Mouse (Mus musculus) layer of hippocampus, postnatal 36 days (tissue): ENCODE data around the gene Clmp. TPM values are rescaled to one million over a fixed set of nuclear protein-coding genes. Genes with fewer than 3 reads are reported as not detected.
"Not testable (repeated sequence)": the region's sequence is repeated elsewhere in the genome, so short reads cannot be mapped to it uniquely, and the experiment has no call there.

Experiments
- DNase-seq, 2 experiments: peaks; one replicate each; pipeline ENCODE4 v3.0.0; 2022
- total RNA-seq, 2 experiments: library from RNA; stranded (reverse); gene quantifications; 2 replicates each; pipeline ENCODE4 v1.2.3; 2021

The Clmp gene
- total RNA-seq, 2 experiments from 2014 or later: 24.6 to 33.8 TPM

GRCm38 (mm10) chr9:40780111-40780510 is 94.3 kb downstream of the Clmp start:
- no peak for DNase-seq

- no peak for DNase-seq
Observed at GRCm38 (mm10) chr9:40780892-40781725, 95.3 kb downstream of the Clmp start.

GRCm38 (mm10) chr9:40781726-40782581 is 96.2 kb downstream of the Clmp start:
- no peak for DNase-seq

GRCm38 (mm10) chr9:40783641-40784373 is 98.0 kb downstream of the Clmp start:
- DNase-seq: no peak

- no peak for DNase-seq
Observed at GRCm38 (mm10) chr9:40784374-40784967, 98.7 kb downstream of the Clmp start.

GRCm38 (mm10) chr9:40785452-40785851 is 99.7 kb downstream of the Clmp start:
- no peak for DNase-seq

- DNase-seq: not testable (repeated sequence)
Observed at GRCm38 (mm10) chr9:40786820-40787219, 101.1 kb downstream of the Clmp start.

- no peak for DNase-seq
Observed at GRCm38 (mm10) chr9:40791864-40792633, 106.3 kb downstream of the Clmp start.

GRCm38 (mm10) chr9:40793581-40793980 is 107.8 kb downstream of the Clmp start:
- no peak for DNase-seq

GRCm38 (mm10) chr9:40794251-40794650 is 108.5 kb downstream of the Clmp start:
- DNase-seq: no peak

- no peak for DNase-seq
Observed at GRCm38 (mm10) chr9:40794926-40795325, 109.2 kb downstream of the Clmp start.

- no peak for DNase-seq
Observed at GRCm38 (mm10) chr9:40795562-40795961, 109.8 kb downstream of the Clmp start.

GRCm38 (mm10) chr9:40796054-40796453 is 110.3 kb downstream of the Clmp start:
- no peak for DNase-seq

- no peak for DNase-seq
Observed at GRCm38 (mm10) chr9:40798247-40798960, 112.6 kb downstream of the Clmp start.

- no peak for DNase-seq
Observed at GRCm38 (mm10) chr9:40799112-40799511, 113.3 kb downstream of the Clmp start.

- DNase-seq: peak; percentile 53 to 62
Observed at GRCm38 (mm10) chr9:40799837-40800501, 114.2 kb downstream of the Clmp start.

GRCm38 (mm10) chr9:40800675-40801612 is 115.2 kb downstream of the Clmp start, which contains the start of gene Hspa8:
Gene Hspa8 (plus strand): TSS chr9:40800984.
- DNase-seq: peak; percentile 100

GRCm38 (mm10) chr9:40801614-40802532 is 116.1 kb downstream of the Clmp start:
- peak in 1 of 2 experiments; percentile 32 for DNase-seq
